Mouse (Mus musculus) frontal cortex, postnatal 36 days (tissue): ENCODE measurements around the gene Itga4.
A peak's percentile ranks its signal among the peaks of the same experiment; 100 is the strongest.

Experiments
- DNase-seq, 2 experiments: peaks; one replicate each; pipeline ENCODE4 v3.0.0; 2022; ENCODE audit warnings: low spot score in 2 of 2

The Itga4 gene

GRCm38 (mm10) chr2:79255192-79256000 lies at the start of gene Itga4:
Gene Itga4, plus strand, starts transcription at chr2:79255426.
- peak; percentile 75 to 78 for DNase-seq

- no peak for DNase-seq
Observed at GRCm38 (mm10) chr2:79206191-79206755, 49.0 kb upstream of the Itga4 start.

- DNase-seq = no peak
Observed at GRCm38 (mm10) chr2:79214982-79215381, 40.2 kb upstream of the Itga4 start.

- DNase-seq = no peak
Observed at GRCm38 (mm10) chr2:79215479-79215878, 39.7 kb upstream of the Itga4 start.

GRCm38 (mm10) chr2:79224714-79225426 lies 30.4 kb upstream of the Itga4 start:
- peak in 1 of 2 experiments; percentile 23 for DNase-seq

GRCm38 (mm10) chr2:79227805-79228241 lies 27.4 kb upstream of the Itga4 start:
- no peak for DNase-seq

GRCm38 (mm10) chr2:79231056-79231949 lies 23.9 kb upstream of the Itga4 start:
- no peak for DNase-seq

- no peak for DNase-seq
Observed at GRCm38 (mm10) chr2:79235767-79236487, 19.3 kb upstream of the Itga4 start.

- DNase-seq = no peak
Observed at GRCm38 (mm10) chr2:79237216-79237615, 18.0 kb upstream of the Itga4 start.

- no peak for DNase-seq
Observed at GRCm38 (mm10) chr2:79244276-79244675, 10.9 kb upstream of the Itga4 start.

GRCm38 (mm10) chr2:79244743-79245142 lies 10.5 kb upstream of the Itga4 start:
- DNase-seq = no peak

GRCm38 (mm10) chr2:79248283-79248682 lies 6.9 kb upstream of the Itga4 start:
- DNase-seq = no peak

- no peak for DNase-seq
Observed at GRCm38 (mm10) chr2:79250510-79250909, 4.7 kb upstream of the Itga4 start.

- no peak for DNase-seq
Observed at GRCm38 (mm10) chr2:79253754-79254197, 1.4 kb upstream of the Itga4 start.

GRCm38 (mm10) chr2:79254588-79255191 lies 536 bp upstream of the Itga4 start:
- peak in 1 of 2 experiments; percentile 1 for DNase-seq

GRCm38 (mm10) chr2:79256001-79256339 lies 744 bp downstream of the Itga4 start:
- no peak for DNase-seq

GRCm38 (mm10) chr2:79256376-79256775 lies 1.1 kb downstream of the Itga4 start:
- peak in 1 of 2 experiments; percentile 1 for DNase-seq

- DNase-seq = no peak
Observed at GRCm38 (mm10) chr2:79256880-79257279, 1.7 kb downstream of the Itga4 start.

- no peak for DNase-seq
Observed at GRCm38 (mm10) chr2:79257411-79257810, 2.2 kb downstream of the Itga4 start.

GRCm38 (mm10) chr2:79259326-79259725 lies 4.1 kb downstream of the Itga4 start:
- DNase-seq = no peak
